Mouse (Mus musculus): ENCODE results near the gene Epha4.

GRCm38 (mm10) chr1:77374054-77374453, 140.8 kb downstream of the Epha4 start:
- TF ChIP-seq CTCF (IDR thresholded peaks at IDR 0.05; ENCODE audit: low read depth, low read length), result no peak
- TF ChIP-seq POLR2A (IDR thresholded peaks at IDR 0.05; ENCODE audit: insufficient read depth, low read length), result no peak
